Mouse (Mus musculus) MEL (cell line): Measurements from ENCODE around the gene Bglap2. TPM values are rescaled to one million over a fixed set of nuclear protein-coding genes. Genes with fewer than 3 reads are reported as not detected.
"Not testable (repeated sequence)": the region's sequence is repeated elsewhere in the genome, so short reads cannot be mapped to it uniquely, and the experiment has no call there.

Experiments used
- DNase-seq: peaks from one replicate; pipeline ENCODE4 v3.0.0; 2011; ENCODE audit warnings: low read depth, low spot score
- H3K27ac ChIP-seq: 2 replicates; pipeline ENCODE4 v1.5.1; 2012; ENCODE audit warnings: low read depth, mild to moderate bottlenecking, control low read depth, low read length, moderate library complexity; ENCODE audit not compliant: control insufficient read depth
- H3K27me3 ChIP-seq, 2 experiments: fragments of 150-350 bp in 1 of 2; sonication (generic) in 1 of 2; 2 replicates each; pipeline ENCODE4 v1.6.1; 2012; ENCODE audit warnings: low read length in 2 of 2, mild to moderate bottlenecking in 2 of 2, improper control_type of control experiment in 1 of 2, moderate library complexity in 1 of 2; ENCODE audit not compliant: insufficient read depth in 2 of 2, control insufficient read depth in 1 of 2
- H3K36me3 ChIP-seq, 2 experiments: 2 replicates each; pipeline ENCODE4 v1.6.1; 2012 to 2014; ENCODE audit warnings: low read length in 2 of 2, improper control_type of control experiment in 1 of 2, inconsistent platforms in 1 of 2, mild to moderate bottlenecking in 1 of 2; ENCODE audit not compliant: insufficient read depth in 2 of 2, control insufficient read depth in 1 of 2
- H3K4me1 ChIP-seq, 2 experiments: fragments of 150-350 bp in 1 of 2; sonication (generic) in 1 of 2; 2 replicates each; pipeline ENCODE4 v1.6.1; 2012; ENCODE audit warnings: low read length in 2 of 2, improper control_type of control experiment in 1 of 2, mild to moderate bottlenecking in 1 of 2; ENCODE audit not compliant: insufficient read depth in 2 of 2, control insufficient read depth in 1 of 2
- H3K4me3 ChIP-seq, 2 experiments: fragments of 150-350 bp in 1 of 2; sonication (generic) in 1 of 2; 2 replicates each; pipeline ENCODE4 v1.5.1; 2012; ENCODE audit warnings: low read depth in 2 of 2, low read length in 2 of 2, mild to moderate bottlenecking in 2 of 2, moderate library complexity in 2 of 2, control low read depth in 1 of 2, improper control_type of control experiment in 1 of 2; ENCODE audit not compliant: control insufficient read depth in 1 of 2, insufficient read depth in 1 of 2
- H3K79me2 ChIP-seq: 2 replicates; pipeline ENCODE4 v1.6.1; 2012; ENCODE audit warnings: mild to moderate bottlenecking, low read length, moderate library complexity; ENCODE audit not compliant: control insufficient read depth, poor library complexity, insufficient read depth
- H3K9ac ChIP-seq: 2 replicates; pipeline ENCODE4 v1.6.1; 2012; ENCODE audit warnings: low read depth, mild to moderate bottlenecking, control low read depth, low read length, moderate library complexity; ENCODE audit not compliant: control insufficient read depth, poor library complexity, severe bottlenecking
- H3K9me3 ChIP-seq: fragments of 150-350 bp; sonication (generic); replicated peaks from 2 replicates; pipeline ENCODE4 v1.6.1; 2012; ENCODE audit warnings: mild to moderate bottlenecking, low read length, improper control_type of control experiment, moderate library complexity; ENCODE audit not compliant: insufficient read depth
- POLR2A ChIP-seq, 2 experiments: IDR thresholded peaks; 2 replicates each; pipeline ENCODE4 v1.6.1; 2011 to 2012; ENCODE audit warnings: low read length in 2 of 2, mild to moderate bottlenecking in 2 of 2, control low read depth in 1 of 2, improper control_type of control experiment in 1 of 2, low read depth in 1 of 2, moderate library complexity in 1 of 2; ENCODE audit not compliant: control insufficient read depth in 1 of 2, insufficient read depth in 1 of 2, poor library complexity in 1 of 2
- TBP ChIP-seq: IDR thresholded peaks from 2 replicates; pipeline ENCODE4 v1.8.0; 2011; ENCODE audit warnings: low read depth, low read length, improper control_type of control experiment
- ZMIZ1 ChIP-seq: IDR thresholded peaks from 2 replicates; pipeline ENCODE4 v1.6.1; 2012; ENCODE audit warnings: low read depth, mild to moderate bottlenecking, inconsistent platforms, low read length, improper control_type of control experiment, moderate library complexity
- polyA plus RNA-seq, 2 experiments: library from polyadenylated mRNA; stranded (reverse) in 1 of 2; unstranded in 1 of 2; fragments of >175 nt in 1 of 2; fragments of >200 nt in 1 of 2; gene quantifications; 2 replicates each; pipeline versions ENCODE4 v1.2.1 to v1.2.4; 2012; ENCODE audit warnings: low replicate concordance in 2 of 2, low read depth in 1 of 2; ENCODE audit not compliant: insufficient read length in 2 of 2, insufficient read depth in 1 of 2, missing spikeins in 1 of 2
- total RNA-seq: library from RNA; depleted of rRNA; stranded (reverse); fragments of 300-350 nt; gene quantifications from 2 replicates; pipeline ENCODE4 v1.2.3, GENCODE M21; 2012

The Bglap2 gene
- total and polyA plus RNA-seq, 3 experiments: not detected

GRCm38 (mm10) chr3:88375750-88376626 lies 2.5 kb downstream of the Bglap2 start:
- peak overlapping the region; percentile 25 to 31; a peak in 3 of 4 replicates for H3K4me3 ChIP-seq
- H3K27ac ChIP-seq, H3K4me1 ChIP-seq, H3K36me3 ChIP-seq: not testable (repeated sequence)
- H3K9ac ChIP-seq: peak overlapping the region; percentile 47; the same call in 1 of the 2 replicates
- TF ChIP-seq TBP: peak; percentile 83
- peak in 1 of 2 experiments; percentile 55; a peak in 1 of 4 replicates for TF ChIP-seq POLR2A (IDR thresholded peaks at IDR 0.05; ENCODE audit: control insufficient read depth in 1 of 2, insufficient read depth in 1 of 2, low read depth in 1 of 2, low read length in 2 of 2, poor library complexity in 1 of 2)
- TF ChIP-seq ZMIZ1: peak; percentile 70; the same call in 1 of the 2 replicates
- TF ChIP-seq, all 39 proteins: peak for 3; not testable (repeated sequence) for 36
- H3K27me3 ChIP-seq, H3K9me3 ChIP-seq, H3K79me2 ChIP-seq: not testable (repeated sequence)
- peak; percentile 75 for DNase-seq

GRCm38 (mm10) chr3:88372643-88373042 lies 5.9 kb downstream of the Bglap2 start, which contains the start of gene Bglap3:
TSS of gene Bglap3 (minus strand) at chr3:88372743.
- H3K9ac ChIP-seq, DNase-seq, H3K4me1 ChIP-seq, H3K27me3 ChIP-seq, H3K9me3 ChIP-seq, H3K36me3 ChIP-seq, H3K79me2 ChIP-seq, H3K27ac ChIP-seq, H3K4me3 ChIP-seq: not testable (repeated sequence)

GRCm38 (mm10) chr3:88368511-88368910 lies 10.0 kb downstream of the Bglap2 start:
- H3K79me2 ChIP-seq, H3K27ac ChIP-seq, H3K27me3 ChIP-seq, H3K4me1 ChIP-seq, H3K9ac ChIP-seq, H3K36me3 ChIP-seq, H3K4me3 ChIP-seq, DNase-seq, H3K9me3 ChIP-seq: not testable (repeated sequence)

GRCm38 (mm10) chr3:88367517-88367916 lies 11.0 kb downstream of the Bglap2 start:
- not testable (repeated sequence) for H3K27ac ChIP-seq, H3K4me3 ChIP-seq, H3K36me3 ChIP-seq, H3K4me1 ChIP-seq, H3K79me2 ChIP-seq, H3K9me3 ChIP-seq, DNase-seq, H3K27me3 ChIP-seq, H3K9ac ChIP-seq

GRCm38 (mm10) chr3:88366830-88367428 lies 11.6 kb downstream of the Bglap2 start:
- not testable (repeated sequence) for H3K27ac ChIP-seq, H3K9me3 ChIP-seq, H3K4me3 ChIP-seq, DNase-seq, H3K4me1 ChIP-seq, H3K9ac ChIP-seq, H3K36me3 ChIP-seq, H3K79me2 ChIP-seq, H3K27me3 ChIP-seq
